Mouse (Mus musculus) testis, adult 2 months (tissue): ENCODE measurements around the gene Gpc6. TPM values are rescaled to one million over a fixed set of nuclear protein-coding genes. Genes with fewer than 3 reads are reported as not detected.

ENCODE experiments used
- H3K27ac ChIP-seq: fragments of 200-500 bp; 2 replicates; pipeline ENCODE4 v1.5.1; 2012; ENCODE audit warnings: low read depth, low read length; ENCODE audit not compliant: control insufficient read depth, insufficient read depth
- H3K27me3 ChIP-seq: fragments of 200-500 bp; 2 replicates; pipeline ENCODE4 v1.6.1; 2012; ENCODE audit warnings: mild to moderate bottlenecking, low read length, moderate library complexity; ENCODE audit not compliant: control insufficient read depth, insufficient read depth
- H3K36me3 ChIP-seq: fragments of 200-500 bp; 2 replicates; pipeline ENCODE4 v1.6.1; 2012; ENCODE audit warnings: mild to moderate bottlenecking, low read length; ENCODE audit not compliant: control insufficient read depth, insufficient read depth
- H3K4me1 ChIP-seq: fragments of 200-500 bp; 2 replicates; pipeline ENCODE4 v1.6.1; 2012; ENCODE audit warnings: low read length; ENCODE audit not compliant: control insufficient read depth, insufficient read depth
- H3K4me3 ChIP-seq: fragments of 200-500 bp; 2 replicates; pipeline ENCODE4 v1.5.1; 2012; ENCODE audit warnings: low read depth, mild to moderate bottlenecking, low read length, moderate library complexity, mixed read lengths; ENCODE audit not compliant: control insufficient read depth
- CTCF ChIP-seq: fragments of 200-500 bp; IDR thresholded peaks from 2 replicates; pipeline ENCODE4 v1.5.1; 2012; ENCODE audit warnings: low read depth, mild to moderate bottlenecking, inconsistent platforms, low read length, moderate library complexity; ENCODE audit not compliant: control insufficient read depth, insufficient read depth, insufficient replicate concordance
- POLR2A ChIP-seq: fragments of 200-500 bp; IDR thresholded peaks from 2 replicates; pipeline ENCODE4 v1.6.1; 2012; ENCODE audit warnings: low read depth, mild to moderate bottlenecking, inconsistent platforms, low read length, moderate library complexity; ENCODE audit not compliant: control insufficient read depth
- polyA plus RNA-seq: library from polyadenylated mRNA; depleted of rRNA; stranded (reverse); fragments of >200 nt; gene quantifications from 2 replicates; pipeline ENCODE4 v1.2.3, GENCODE M21; 2012

Gene Gpc6
- polyA plus RNA-seq, 1 experiment = 0.35 TPM

- Histone ChIP-seq H3K4me3 (no peak overlapping the region), H3K4me1 (no peaks in the 10 kb centered on the region), H3K27ac (no peak overlapping the region), H3K27me3 (no peaks in the 10 kb centered on the region), H3K36me3 (no peaks in the 10 kb centered on the region)
- TF ChIP-seq CTCF = no peak
Measured at GRCm38 (mm10) chr14:117909046-117909445, 983.9 kb downstream of the Gpc6 start.

GRCm38 (mm10) chr14:117910323-117910722 is 985.2 kb downstream of the Gpc6 start:
- no peak overlapping the region for H3K27ac ChIP-seq
- no peak for TF ChIP-seq CTCF
- TF ChIP-seq POLR2A = no peak

GRCm38 (mm10) chr14:117912624-117913270 is 987.6 kb downstream of the Gpc6 start:
- Histone ChIP-seq H3K4me1 (no peaks in the 10 kb centered on the region), H3K36me3 (no peaks in the 10 kb centered on the region), H3K27ac (no peak overlapping the region), H3K4me3 (no peak overlapping the region), H3K27me3 (no peaks in the 10 kb centered on the region)
- no peak for TF ChIP-seq POLR2A
- TF ChIP-seq CTCF = no peak

More at GRCm38 (mm10) chr14:117910323-117910722, 985.2 kb downstream of the Gpc6 start:
- H3K27me3 ChIP-seq = no peaks in the 10 kb centered on the region
- H3K4me3 ChIP-seq = no peak overlapping the region
- H3K4me1 ChIP-seq = no peaks in the 10 kb centered on the region
- no peaks in the 10 kb centered on the region for H3K36me3 ChIP-seq

GRCm38 (mm10) chr14:117916577-117916976 is 991.5 kb downstream of the Gpc6 start:
- Histone ChIP-seq H3K4me3 (no peak overlapping the region), H3K36me3 (no peaks in the 10 kb centered on the region), H3K4me1 (no peaks in the 10 kb centered on the region), H3K27me3 (no peaks in the 10 kb centered on the region), H3K27ac (no peak overlapping the region)
- TF ChIP-seq CTCF (no peak), POLR2A (no peak)

GRCm38 (mm10) chr14:117918724-117919123 is 993.6 kb downstream of the Gpc6 start:
- Histone ChIP-seq H3K4me3 (no peak overlapping the region), H3K27me3 (no peaks in the 10 kb centered on the region), H3K36me3 (no peaks in the 10 kb centered on the region), H3K4me1 (no peaks in the 10 kb centered on the region), H3K27ac (no peak overlapping the region)
- TF ChIP-seq POLR2A (no peak), CTCF (no peak)

GRCm38 (mm10) chr14:117919612-117920011 is 994.5 kb downstream of the Gpc6 start:
- H3K4me3 ChIP-seq = no peak overlapping the region

GRCm38 (mm10) chr14:117921393-117922014 is 996.4 kb downstream of the Gpc6 start:
- H3K27ac ChIP-seq = no peak overlapping the region
- no peaks in the 10 kb centered on the region for H3K36me3 ChIP-seq
- H3K4me1 ChIP-seq = no peaks in the 10 kb centered on the region
- no peak for TF ChIP-seq CTCF
- no peak for TF ChIP-seq POLR2A
- H3K27me3 ChIP-seq = no peaks in the 10 kb centered on the region
- no peak overlapping the region for H3K4me3 ChIP-seq

More at GRCm38 (mm10) chr14:117919612-117920011, 994.5 kb downstream of the Gpc6 start:
- H3K36me3 ChIP-seq = no peaks in the 10 kb centered on the region
- TF ChIP-seq CTCF = no peak
- no peak for TF ChIP-seq POLR2A
- no peaks in the 10 kb centered on the region for H3K27me3 ChIP-seq
- no peak overlapping the region for H3K27ac ChIP-seq
- H3K4me1 ChIP-seq = no peaks in the 10 kb centered on the region

- TF ChIP-seq POLR2A (no peak), CTCF (no peak)
- Histone ChIP-seq H3K27ac (no peak overlapping the region), H3K4me1 (no peaks in the 10 kb centered on the region), H3K4me3 (no peak overlapping the region), H3K36me3 (no peaks in the 10 kb centered on the region), H3K27me3 (no peaks in the 10 kb centered on the region)
Measured at GRCm38 (mm10) chr14:117923667-117924066, 998.6 kb downstream of the Gpc6 start.
